Mouse (Mus musculus) forebrain, embryonic 16.5 days (tissue): ENCODE data around the gene Cd274. TPM values are rescaled to one million over a fixed set of nuclear protein-coding genes. Genes with fewer than 3 reads are reported as not detected.

Experiments used
- ATAC-seq: fragments of 200-750 bp; cut with Nextera tagmentation; 2 replicates; pipeline ENCODE4 v1.8.0; 2017; ENCODE audit warnings: mild to moderate bottlenecking, moderate library complexity
- H3K27ac ChIP-seq: fragments of 300-500 bp; sonication (generic); 2 replicates; pipeline ENCODE4 v1.5.1; 2014; ENCODE audit warnings: low read length, control low read depth
- H3K27me3 ChIP-seq: fragments of 300-500 bp; sonication (generic); replicated peaks from 2 replicates; pipeline ENCODE4 v1.6.1; 2014; ENCODE audit warnings: low read length; ENCODE audit not compliant: control insufficient read depth, insufficient read depth
- H3K36me3 ChIP-seq: fragments of 300-500 bp; sonication (generic); 2 replicates; pipeline ENCODE4 v1.6.1; 2014; ENCODE audit not compliant: control insufficient read depth, insufficient read depth
- H3K4me1 ChIP-seq: fragments of 300-500 bp; sonication (generic); replicated peaks from 2 replicates; pipeline ENCODE4 v1.6.1; 2014; ENCODE audit warnings: low read length; ENCODE audit not compliant: control insufficient read depth, insufficient read depth
- H3K4me2 ChIP-seq: fragments of 300-500 bp; sonication (generic); 2 replicates; pipeline ENCODE4 v1.6.1; 2014; ENCODE audit warnings: mild to moderate bottlenecking, low read length, control low read depth
- H3K4me3 ChIP-seq: fragments of 300-500 bp; sonication (generic); replicated peaks from 2 replicates; pipeline ENCODE4 v1.5.1; 2014; ENCODE audit warnings: mild to moderate bottlenecking, low read length, control low read depth
- H3K9ac ChIP-seq: fragments of 300-500 bp; sonication (generic); replicated peaks from 2 replicates; pipeline ENCODE4 v1.6.1; 2014; ENCODE audit warnings: low read depth, low read length, control low read depth
- H3K9me3 ChIP-seq: fragments of 300-500 bp; sonication (generic); 2 replicates; pipeline ENCODE4 v1.6.1; 2016; ENCODE audit warnings: low read length; ENCODE audit not compliant: control insufficient read depth
- WGBS: fragments of 180-500 bp; shearing (Covaris S2); extraction: QIAGEN DNeasy Blood & Tissue Kit; methylation state at CpG from one replicate; pipeline ENCODE4 v1.1.7; 2014; 5-methylcytosine and 5-hydroxymethylcytosine counted together
- polyA plus RNA-seq: library from polyadenylated mRNA; unstranded; fragments of >200 nt; fragmentation: Nextera tagmentation; extraction: Ambion mirVana; gene quantifications from 2 replicates; pipeline ENCODE4 v1.2.1, GENCODE M21; 2015

Cd274 gene
- polyA plus RNA-seq, 1 experiment from 2014 or later = 1.3 TPM

DNA sequence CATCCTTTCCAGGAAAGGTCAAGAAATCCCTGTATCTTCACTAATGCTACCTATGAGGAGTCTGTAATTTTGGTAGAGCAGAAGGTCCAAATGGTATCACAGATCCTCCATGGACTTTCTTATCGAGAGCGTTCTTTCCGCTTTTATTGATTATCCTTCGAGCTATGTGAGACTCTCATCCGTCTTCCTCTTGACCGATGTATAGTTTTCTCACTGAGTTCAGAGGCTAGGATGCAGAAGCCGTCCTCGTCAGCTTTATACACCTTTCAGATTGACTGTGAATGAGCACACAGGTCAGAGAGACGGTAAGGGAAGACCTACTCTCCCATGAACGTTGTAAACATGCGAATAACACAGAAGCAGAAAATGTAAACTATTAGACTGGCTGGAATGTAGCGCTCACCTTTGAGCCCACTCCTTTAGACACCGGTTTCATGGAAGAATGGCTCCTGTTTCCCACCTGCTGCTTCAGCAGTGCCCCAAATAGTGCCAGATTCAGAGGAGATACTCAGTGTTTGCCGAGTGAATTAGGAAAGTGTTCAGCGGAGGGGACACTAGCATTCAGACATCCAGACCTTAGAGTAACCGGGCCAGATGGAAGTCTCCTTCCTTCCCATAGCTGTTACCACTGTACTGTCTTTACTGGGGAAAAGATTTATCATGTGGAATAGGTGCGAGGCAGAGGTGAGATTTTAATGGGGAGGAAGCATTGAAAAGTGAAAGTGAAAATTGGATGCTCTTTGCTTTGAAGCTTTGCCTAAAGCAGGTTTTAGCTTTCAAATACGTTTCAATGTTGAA, 4.2 kb downstream of the Cd274 start:
- Histone ChIP-seq H3K36me3 (no peaks in the 10 kb centered on the region), H3K4me1 (peaks cover 12% of the 10 kb centered on the region), H3K4me2 (peak overlapping the region; percentile 17; the same call in 1 of the 2 replicates), H3K27me3 (no peaks in the 10 kb centered on the region), H3K4me3 (no peak overlapping the region), H3K27ac (no peak overlapping the region), H3K9me3 (no peaks in the 10 kb centered on the region), H3K9ac (no peak overlapping the region)
- 79% methylated on average over 18 of the region's 18 CpGs for WGBS
- no peak for ATAC-seq

DNA sequence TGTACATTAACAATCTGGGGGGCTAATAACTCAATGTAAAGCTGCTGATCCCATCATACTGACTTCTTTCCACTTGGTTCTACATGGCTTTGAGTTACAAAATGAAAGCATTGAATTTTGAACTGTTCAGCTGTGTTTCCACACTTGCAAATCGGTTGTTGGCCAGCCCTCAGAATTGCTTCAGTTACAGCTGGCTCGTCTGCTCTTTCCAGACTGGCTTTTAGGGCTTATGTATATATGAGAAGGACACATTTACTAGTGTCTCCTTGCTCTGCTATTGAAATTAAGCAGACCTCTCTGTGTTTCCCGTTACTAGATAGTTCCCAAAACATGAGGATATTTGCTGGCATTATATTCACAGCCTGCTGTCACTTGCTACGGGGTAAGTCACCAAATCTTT, 4.9 kb downstream of the Cd274 start:
- 54% methylated on average over 4 of the region's 4 CpGs for WGBS
- Histone ChIP-seq H3K27ac (no peak overlapping the region), H3K4me3 (no peak overlapping the region), H3K4me2 (peak overlapping the region; percentile 17; the same call in 1 of the 2 replicates), H3K9me3 (no peaks in the 10 kb centered on the region), H3K9ac (no peak overlapping the region), H3K4me1 (peaks cover 11% of the 10 kb centered on the region), H3K36me3 (no peaks in the 10 kb centered on the region), H3K27me3 (no peaks in the 10 kb centered on the region)
- ATAC-seq = peak; percentile 78

DNA sequence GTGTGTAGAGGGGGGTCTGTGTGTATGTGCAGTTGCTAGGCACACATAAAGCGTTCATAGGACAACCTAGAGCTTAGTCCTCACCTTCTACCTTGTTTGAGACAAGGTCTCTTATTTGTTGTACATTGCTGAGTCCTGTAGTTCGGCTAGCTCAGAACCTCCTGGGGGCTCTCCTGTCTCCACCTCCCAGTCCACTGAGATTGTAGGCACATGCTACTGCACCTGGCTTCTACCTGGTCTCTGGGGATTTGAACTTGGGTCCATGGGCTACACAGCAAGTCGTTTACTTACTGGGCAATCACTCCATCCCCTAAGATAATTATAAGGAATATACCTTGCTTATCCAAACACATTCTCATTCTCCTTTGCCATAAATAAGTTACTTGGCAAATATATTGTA, 5.4 kb downstream of the Cd274 start:
- peak; percentile 23; the same call in 1 of the 2 replicates for ATAC-seq
- H3K27ac ChIP-seq = no peak overlapping the region
- WGBS = 93% methylated on average over 3 of the region's 3 CpGs

DNA sequence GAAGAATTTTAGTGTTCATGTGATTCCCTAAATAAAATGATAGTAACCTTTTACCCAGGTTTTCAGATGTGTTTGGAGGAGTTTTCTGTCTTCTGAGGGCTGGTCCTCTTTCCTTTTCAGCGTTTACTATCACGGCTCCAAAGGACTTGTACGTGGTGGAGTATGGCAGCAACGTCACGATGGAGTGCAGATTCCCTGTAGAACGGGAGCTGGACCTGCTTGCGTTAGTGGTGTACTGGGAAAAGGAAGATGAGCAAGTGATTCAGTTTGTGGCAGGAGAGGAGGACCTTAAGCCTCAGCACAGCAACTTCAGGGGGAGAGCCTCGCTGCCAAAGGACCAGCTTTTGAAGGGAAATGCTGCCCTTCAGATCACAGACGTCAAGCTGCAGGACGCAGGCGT, 6.2 kb downstream of the Cd274 start:
- Histone ChIP-seq H3K4me2 (peak overlapping the region; percentile 39), H3K9ac (no peak overlapping the region), H3K36me3 (no peaks in the 10 kb centered on the region), H3K4me1 (peaks cover 6% of the 10 kb centered on the region; the same call in 1 of the 2 replicates), H3K4me3 (peak overlapping the region; percentile 19), H3K27me3 (no peaks in the 10 kb centered on the region), H3K27ac (no peak overlapping the region), H3K9me3 (no peaks in the 10 kb centered on the region)
- ATAC-seq = no peak
- WGBS = 40% methylated on average over 11 of the region's 11 CpGs

More for the DNA sequence above, 5.4 kb downstream of the Cd274 start:
- Histone ChIP-seq H3K27me3 (no peaks in the 10 kb centered on the region), H3K36me3 (no peaks in the 10 kb centered on the region), H3K9me3 (no peaks in the 10 kb centered on the region), H3K4me2 (no peak overlapping the region), H3K9ac (no peak overlapping the region), H3K4me1 (peaks cover 6% of the 10 kb centered on the region; the same call in 1 of the 2 replicates), H3K4me3 (no peak overlapping the region)

DNA sequence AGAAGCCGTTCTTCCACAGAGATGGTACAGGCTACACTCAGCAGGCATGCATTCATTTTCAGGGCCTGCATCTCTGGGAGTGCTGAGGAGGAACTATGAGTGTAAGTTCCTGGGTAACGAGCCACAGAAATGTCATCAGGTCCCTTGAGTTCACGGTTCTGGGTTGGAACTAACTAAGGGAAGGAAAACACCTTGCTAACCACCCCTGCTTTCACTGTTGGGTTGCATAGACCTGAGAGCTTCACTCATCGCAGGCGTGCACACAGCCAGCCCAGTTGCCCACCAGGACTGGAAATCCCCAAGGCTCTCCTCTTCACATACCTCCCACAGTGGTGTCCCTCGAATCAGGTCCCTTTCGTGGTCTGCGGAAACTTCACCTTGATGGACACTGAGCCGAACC, 7.7 kb downstream of the Cd274 start:
- H3K27ac ChIP-seq = no peak overlapping the region
- no peaks in the 10 kb centered on the region for H3K9me3 ChIP-seq
- H3K4me3 ChIP-seq = no peak overlapping the region
- no peak overlapping the region for H3K4me2 ChIP-seq
- H3K36me3 ChIP-seq = no peaks in the 10 kb centered on the region
- ATAC-seq = no peak
- 91% methylated on average over 9 of the region's 9 CpGs for WGBS
- H3K9ac ChIP-seq = no peak overlapping the region
- no peaks in the 10 kb centered on the region for H3K27me3 ChIP-seq
- peaks cover 6% of the 10 kb centered on the region; the same call in 1 of the 2 replicates for H3K4me1 ChIP-seq

DNA sequence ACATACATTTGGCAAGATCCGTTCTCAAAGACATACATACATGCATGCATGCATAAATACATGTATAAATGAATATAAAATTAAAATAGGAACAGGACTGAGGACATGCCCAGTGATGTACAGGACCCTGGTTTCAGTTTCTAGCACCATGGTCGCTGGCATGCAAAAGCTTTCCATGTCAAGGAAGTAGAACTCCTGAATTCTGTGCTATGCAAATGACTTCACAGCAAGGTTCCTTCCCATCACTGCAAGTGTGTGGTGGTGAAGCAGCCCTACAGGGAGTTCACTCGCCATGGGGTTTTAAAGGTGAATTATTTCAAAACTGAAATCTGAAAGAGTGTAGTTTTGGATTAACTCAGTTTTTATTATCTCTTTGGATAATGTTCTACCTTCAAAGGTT, 9.1 kb downstream of the Cd274 start:
- H3K9me3 ChIP-seq = no peaks in the 10 kb centered on the region
- no peak for ATAC-seq
- H3K36me3 ChIP-seq = no peaks in the 10 kb centered on the region
- no peak overlapping the region for H3K4me2 ChIP-seq
- H3K4me3 ChIP-seq = no peak overlapping the region
- no peaks in the 10 kb centered on the region for H3K27me3 ChIP-seq
- WGBS = 75% methylated on average over 3 of the region's 3 CpGs
- no peak overlapping the region for H3K27ac ChIP-seq
- peaks cover 5% of the 10 kb centered on the region; the same call in 1 of the 2 replicates for H3K4me1 ChIP-seq
- no peak overlapping the region for H3K9ac ChIP-seq

DNA sequence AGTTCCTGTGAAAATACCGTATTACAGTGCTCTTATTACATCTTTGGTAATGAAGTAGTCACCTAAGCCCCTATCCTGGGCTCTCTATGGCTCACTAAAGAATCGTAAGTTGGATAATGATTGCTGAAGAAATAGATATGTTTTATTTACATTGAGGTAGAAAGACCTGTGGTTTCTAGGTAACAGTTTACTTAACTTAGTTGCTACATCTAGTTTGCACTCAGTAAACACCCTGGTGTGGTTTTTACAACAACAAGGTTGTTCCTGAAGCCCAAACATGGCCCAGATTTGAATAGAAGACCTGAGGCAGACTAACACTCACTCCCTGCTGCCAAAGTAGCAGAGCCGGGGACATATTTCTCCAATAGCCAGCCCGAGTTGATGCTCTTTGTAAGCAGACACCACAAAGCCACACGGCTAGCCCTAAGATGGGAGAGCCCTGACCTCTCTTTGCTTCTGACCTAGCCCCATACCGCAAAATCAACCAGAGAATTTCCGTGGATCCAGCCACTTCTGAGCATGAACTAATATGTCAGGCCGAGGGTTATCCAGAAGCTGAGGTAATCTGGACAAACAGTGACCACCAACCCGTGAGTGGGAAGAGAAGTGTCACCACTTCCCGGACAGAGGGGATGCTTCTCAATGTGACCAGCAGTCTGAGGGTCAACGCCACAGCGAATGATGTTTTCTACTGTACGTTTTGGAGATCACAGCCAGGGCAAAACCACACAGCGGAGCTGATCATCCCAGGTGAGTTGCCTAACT, 12.8 kb downstream of the Cd274 start:
- Histone ChIP-seq H3K9ac (no peak overlapping the region), H3K4me2 (no peak overlapping the region), H3K9me3 (no peaks in the 10 kb centered on the region), H3K27ac (no peak overlapping the region), H3K4me3 (no peak overlapping the region), H3K36me3 (no peaks in the 10 kb centered on the region), H3K27me3 (no peaks in the 10 kb centered on the region), H3K4me1 (no peaks in the 10 kb centered on the region)
- WGBS = 96% methylated on average over 14 of the region's 14 CpGs
- ATAC-seq = no peak

DNA sequence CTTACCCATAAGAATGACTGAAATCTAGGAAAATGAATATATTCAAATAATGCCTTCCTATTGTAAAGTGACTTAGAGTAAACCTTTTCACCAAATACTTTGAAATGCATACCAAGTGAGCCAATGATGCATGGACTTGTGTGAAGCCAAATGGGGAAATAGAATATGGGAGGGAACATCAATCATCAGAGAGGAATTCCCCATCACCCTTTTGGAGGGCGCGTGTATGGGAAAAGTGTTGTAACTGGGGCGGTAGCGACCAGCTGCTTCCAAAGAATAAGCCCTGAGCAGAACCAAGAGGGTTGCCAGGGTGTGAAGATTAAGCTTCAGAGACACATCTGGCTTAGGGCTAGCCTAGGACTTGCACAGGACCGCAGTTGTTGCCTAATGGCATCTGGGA, 16.1 kb downstream of the Cd274 start:
- Histone ChIP-seq H3K9me3 (no peaks in the 10 kb centered on the region), H3K27me3 (no peaks in the 10 kb centered on the region), H3K27ac (no peak overlapping the region), H3K4me1 (no peaks in the 10 kb centered on the region), H3K9ac (no peak overlapping the region), H3K36me3 (no peaks in the 10 kb centered on the region), H3K4me3 (no peak overlapping the region), H3K4me2 (no peak overlapping the region)
- 95% methylated on average over 5 of the region's 5 CpGs for WGBS
- ATAC-seq = no peak

DNA sequence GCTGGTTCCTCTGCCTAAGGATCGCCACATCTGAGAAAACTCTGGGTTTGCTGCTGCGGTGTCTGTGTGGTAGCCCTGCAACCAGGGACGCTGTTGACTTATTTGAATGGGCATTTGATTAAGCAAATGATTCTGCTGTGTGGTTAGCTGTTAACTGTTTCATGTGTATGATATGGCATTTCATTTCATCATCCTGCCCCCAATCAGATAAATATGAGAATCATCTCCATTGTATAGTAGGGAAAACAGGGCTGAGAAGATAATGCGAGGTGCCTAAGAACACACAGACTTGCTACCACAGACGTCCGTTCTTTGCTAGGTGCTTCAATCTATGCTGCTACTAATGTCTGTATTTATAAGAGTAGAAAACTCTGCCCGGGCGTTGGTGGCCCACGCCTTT, 17.2 kb downstream of the Cd274 start:
- WGBS = 90% methylated on average over 9 of the region's 9 CpGs

More for the DNA sequence above, 17.2 kb downstream of the Cd274 start:
- H3K9ac ChIP-seq = no peak overlapping the region
- no peaks in the 10 kb centered on the region for H3K4me1 ChIP-seq
- H3K27ac ChIP-seq = no peak overlapping the region
- no peaks in the 10 kb centered on the region for H3K9me3 ChIP-seq
- H3K27me3 ChIP-seq = no peaks in the 10 kb centered on the region
- no peak overlapping the region for H3K4me3 ChIP-seq
- no peak overlapping the region for H3K4me2 ChIP-seq
- no peaks in the 10 kb centered on the region for H3K36me3 ChIP-seq
- no peak for ATAC-seq
